Mouse (Mus musculus) erythroblast, embryonic 14.5 days (primary cell): Measurements from ENCODE around the gene Gpr107.

Experiments used
- GATA1 ChIP-seq: IDR thresholded peaks from 2 replicates; pipeline ENCODE4 v1.6.1; 2012; ENCODE audit warnings: low read length, inconsistent platforms, mixed read lengths
- TAL1 ChIP-seq: IDR thresholded peaks from 3 replicates; pipeline ENCODE4 v1.6.1; 2012; ENCODE audit warnings: low read length, inconsistent platforms, mixed read lengths

DNA sequence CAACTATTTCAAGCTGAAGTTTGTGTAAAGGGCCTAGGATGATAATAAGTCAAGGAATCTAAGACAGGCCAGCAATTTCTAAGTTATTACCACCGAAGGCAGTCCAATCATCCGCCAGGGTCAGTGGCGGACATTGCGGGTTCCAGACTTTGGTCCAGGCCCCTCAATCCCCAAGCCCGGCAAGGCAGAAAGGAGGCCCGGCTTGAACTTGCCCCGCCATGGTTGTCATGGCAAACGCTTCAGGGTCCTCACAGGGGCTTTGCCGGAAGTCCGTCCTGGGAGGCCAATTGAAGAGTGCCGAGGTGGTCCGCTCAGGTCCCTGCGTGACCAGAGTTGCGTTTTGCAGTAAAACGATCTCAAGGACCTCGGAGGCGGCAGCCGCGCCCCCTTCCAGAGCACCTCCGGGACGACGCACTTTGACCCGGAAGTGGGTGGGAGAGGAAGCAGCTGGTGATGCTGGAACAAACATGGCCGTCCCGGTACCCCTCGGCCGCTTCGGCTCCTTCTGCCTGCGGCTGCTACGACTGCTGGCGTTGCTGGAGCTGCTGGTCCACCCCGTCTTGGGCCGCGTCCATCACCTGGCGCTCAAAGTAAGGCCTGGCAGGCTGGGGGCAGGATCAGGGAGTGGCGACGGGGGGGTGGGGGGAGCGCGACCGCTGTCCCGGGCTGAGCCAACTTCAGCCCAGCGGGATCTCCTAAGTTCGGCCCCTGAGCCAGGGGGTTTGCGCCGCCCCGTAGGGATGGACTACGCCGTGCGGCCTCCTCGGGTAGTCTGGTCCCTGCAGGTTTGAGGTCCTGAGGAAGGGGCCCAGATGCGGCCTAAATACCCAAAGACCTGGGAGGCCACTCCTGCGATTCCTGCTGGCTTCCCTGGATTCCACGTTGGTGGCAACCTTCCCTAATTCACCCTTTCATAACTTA is at the start of gene Gpr107:
- TF ChIP-seq GATA1 (no peak), TAL1 (no peak)
